Comparison of ENCODE assay signal across 28 mouse cellular contexts in the genomic region with DNA sequence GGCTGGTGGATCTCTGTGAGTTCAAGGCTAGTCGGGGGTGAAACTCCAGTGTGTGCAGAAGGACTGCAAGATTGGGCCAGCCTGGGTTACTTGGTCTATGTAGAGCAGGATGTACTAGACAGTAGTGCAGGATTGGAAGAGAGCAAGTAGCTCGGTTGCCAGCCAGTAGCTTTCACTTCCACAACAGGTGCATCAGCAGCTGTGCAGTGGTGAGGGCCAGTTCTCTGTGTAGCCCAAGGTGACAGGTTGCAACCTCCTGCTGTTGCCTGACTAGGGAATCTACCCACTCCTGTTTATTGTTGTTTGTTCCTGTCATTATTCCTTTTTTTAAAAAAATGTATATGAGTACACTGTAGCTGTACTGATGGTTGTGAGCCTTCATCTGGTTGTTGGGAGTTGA. TPM values are rescaled to one million over a fixed set of nuclear protein-coding genes. Genes with fewer than 3 reads are reported as not detected.
DNase-seq lines count a peak whose midpoint lies in the region; ATAC-seq and TF ChIP-seq lines count a peak whose summit lies in the region.
"Had no signal": no experiment of that assay in that cellular context is flagged by ENCODE, and none has a peak within 500 bp of the region (broad histone marks: within the 10 kb centered on the region; RNA-seq: fewer than 3 reads in every experiment).

No protein-coding gene starts in this region.

- no peak for TF ChIP-seq POLR2A in CH12.LX (IDR thresholded peaks at IDR 0.05; ENCODE audit: low read depth, low read length)

- in situ Hi-C loops in CH12.LX (cut with MboI; ENCODE audit: low pct_ligation_motif_present, low pct_unique_long_range_greater_than_20kb, low sequenced_read_pairs) = no loop called here

- H3K4me3 ChIP-seq in CH12.LX (replicated peaks in 1 of 3; ENCODE audit: low read depth in 2 of 3, low read length in 2 of 3, poor library complexity in 1 of 3) = no peak overlapping the region
- H3K4me3 ChIP-seq in liver, embryonic 13.5 days (replicated peaks) = no peak overlapping the region
- no peak overlapping the region for H3K4me3 ChIP-seq in liver, embryonic 16.5 days (ENCODE audit: low read depth, low read length)
- no peak overlapping the region for H3K4me3 ChIP-seq in hindbrain, embryonic 16.5 days (ENCODE audit: low read length)
- H3K4me3 ChIP-seq: embryonic facial prominence, embryonic 12.5 days; embryonic facial prominence, embryonic 15.5 days; gastrocnemius, adult 2 months; heart, embryonic 12.5 days; heart, embryonic 15.5 days; hindbrain, embryonic 10.5 days; hindbrain, embryonic 13.5 days had no signal

- H3K4me2 ChIP-seq in CH12.LX (ENCODE audit: insufficient read depth, low read depth, poor library complexity, severe bottlenecking) = no peak overlapping the region
- H3K4me2 ChIP-seq in liver, embryonic 13.5 days = peak overlapping the region; percentile 49
- H3K4me2 ChIP-seq in liver, embryonic 16.5 days (ENCODE audit: low read depth, low read length) = peak overlapping the region; percentile 44
- H3K4me2 ChIP-seq in hindbrain, embryonic 16.5 days (ENCODE audit: low read length) = no peak overlapping the region
- H3K4me2 ChIP-seq: embryonic facial prominence, embryonic 12.5 days; embryonic facial prominence, embryonic 15.5 days; heart, embryonic 12.5 days; heart, embryonic 15.5 days; hindbrain, embryonic 13.5 days had no signal

- 63% methylated on average over 2 of the region's 2 CpGs for WGBS in liver, embryonic 13.5 days (ENCODE audit: insufficient replicate concordance)
- WGBS in liver, embryonic 16.5 days (ENCODE audit: insufficient replicate concordance) = 61% methylated on average over 2 of the region's 2 CpGs
- 97% methylated on average over 2 of the region's 2 CpGs for WGBS in hindbrain, embryonic 16.5 days

- H3K27ac ChIP-seq in CH12.LX (ENCODE audit: insufficient read depth, low read depth) = no peak overlapping the region
- H3K27ac ChIP-seq in liver, embryonic 13.5 days = peak overlapping the region; percentile 88
- H3K27ac ChIP-seq in liver, embryonic 16.5 days (ENCODE audit: low read length) = peak overlapping the region; percentile 86
- H3K27ac ChIP-seq in hindbrain, embryonic 16.5 days (ENCODE audit: low read depth, low read length) = no peak overlapping the region
- H3K27ac ChIP-seq: embryonic facial prominence, embryonic 12.5 days; embryonic facial prominence, embryonic 15.5 days; gastrocnemius, adult 2 months; heart, embryonic 15.5 days; hindbrain, embryonic 10.5 days; hindbrain, embryonic 13.5 days; hindbrain, postnatal 0 days had no signal

- no peak for ATAC-seq in liver, embryonic 13.5 days (ENCODE audit: low read depth)
- no peak for ATAC-seq in liver, embryonic 16.5 days (ENCODE audit: low read depth)
- no peak for ATAC-seq in hindbrain, embryonic 16.5 days
- ATAC-seq: forebrain, embryonic 14.5 days; forebrain, postnatal 0 days; hindbrain, postnatal 0 days; inflammation-experienced regulatory T-cells, adult 6 months; Patski had no signal

- DNase-seq in A20 (ENCODE audit: low read depth, low spot score) (peak; percentile 87), CH12.LX (ENCODE audit: extremely low read depth) (peak; percentile 21)
- DNase-seq in liver, embryonic 13.5 days = no peak
- no peak for DNase-seq in urinary bladder, adult 18-20 months (ENCODE audit: low spot score in 2 of 2)
- no peak for DNase-seq in embryo, embryonic 9.5 days (ENCODE audit: extremely low spot score)
- DNase-seq: adrenal gland, postnatal 10 days; adrenal gland, postnatal 36 days; cerebellum, adult 18-20 months; cerebellum, adult 9-10 months; cerebellum, postnatal 14 days; forebrain, postnatal 0 days; gastrocnemius, adult 2 months; gastrocnemius, postnatal 14 days; heart, adult 11 months; heart, postnatal 10 days; heart, postnatal 36 days had no signal

- TF ChIP-seq RAD21 in CH12.LX (IDR thresholded peaks at IDR 0.05; ENCODE audit: low read depth, low read length) = no peak

- H3K79me2 ChIP-seq in CH12.LX (replicated peaks; ENCODE audit: control insufficient read depth, extremely low read depth, insufficient read depth, poor library complexity, severe bottlenecking) = peaks cover 75% of the 10 kb centered on the region

- no peaks in the 10 kb centered on the region for H3K27me3 ChIP-seq in CH12.LX (replicated peaks)
- no peaks in the 10 kb centered on the region for H3K27me3 ChIP-seq in liver, embryonic 13.5 days
- no peaks in the 10 kb centered on the region for H3K27me3 ChIP-seq in liver, embryonic 16.5 days (ENCODE audit: control insufficient read depth, insufficient read depth, low read depth, low read length)
- H3K27me3 ChIP-seq in hindbrain, embryonic 16.5 days (replicated peaks; ENCODE audit: control insufficient read depth, insufficient read depth, low read length) = no peaks in the 10 kb centered on the region
- H3K27me3 ChIP-seq: embryonic facial prominence, embryonic 12.5 days; embryonic facial prominence, embryonic 15.5 days; heart, embryonic 12.5 days; heart, embryonic 15.5 days; hindbrain, embryonic 13.5 days; Patski had no signal

- no peaks in the 10 kb centered on the region for H3K9me3 ChIP-seq in CH12.LX (replicated peaks; ENCODE audit: low read length)
- no peaks in the 10 kb centered on the region for H3K9me3 ChIP-seq in liver, embryonic 13.5 days (replicated peaks)
- H3K9me3 ChIP-seq in liver, embryonic 16.5 days (replicated peaks; ENCODE audit: control insufficient read depth, low read length) = no peaks in the 10 kb centered on the region
- no peaks in the 10 kb centered on the region for H3K9me3 ChIP-seq in hindbrain, embryonic 16.5 days (ENCODE audit: control insufficient read depth, low read length)
- H3K9me3 ChIP-seq: embryonic facial prominence, embryonic 12.5 days; embryonic facial prominence, embryonic 15.5 days; heart, embryonic 12.5 days; heart, embryonic 15.5 days; hindbrain, embryonic 10.5 days; hindbrain, embryonic 13.5 days had no signal

- H3K36me3 ChIP-seq in CH12.LX (replicated peaks in 1 of 2; ENCODE audit: control insufficient read depth in 1 of 2, insufficient read depth in 1 of 2, low read length in 1 of 2) = peaks cover 65 to 94% of the 10 kb centered on the region in 2 experiments
- peaks cover 99% of the 10 kb centered on the region for H3K36me3 ChIP-seq in liver, embryonic 13.5 days
- peaks cover 26% of the 10 kb centered on the region for H3K36me3 ChIP-seq in liver, embryonic 16.5 days (ENCODE audit: control insufficient read depth, insufficient read depth)
- H3K36me3 ChIP-seq in hindbrain, embryonic 16.5 days (ENCODE audit: control insufficient read depth, insufficient read depth, low read length) = peaks cover 19% of the 10 kb centered on the region

- H3K9ac ChIP-seq in CH12.LX (ENCODE audit: insufficient read depth, low read depth) = no peak overlapping the region
- H3K9ac ChIP-seq in liver, embryonic 13.5 days = no peak overlapping the region
- no peak overlapping the region for H3K9ac ChIP-seq in liver, embryonic 16.5 days (ENCODE audit: low read depth, low read length)
- no peak overlapping the region for H3K9ac ChIP-seq in hindbrain, embryonic 16.5 days (ENCODE audit: low read depth, low read length)
- H3K9ac ChIP-seq: embryonic facial prominence, embryonic 12.5 days; embryonic facial prominence, embryonic 15.5 days; forebrain, postnatal 0 days; heart, embryonic 12.5 days; heart, embryonic 15.5 days; hindbrain, embryonic 13.5 days had no signal

- no peak for TF ChIP-seq EP300 in CH12.LX (IDR thresholded peaks at IDR 0.05; ENCODE audit: low read length)

- dilution Hi-C loops in CH12.LX (cut with MboI; ENCODE audit: extremely low pct_ligation_motif_present, extremely low pct_unique_long_range_greater_than_20kb, low sequenced_read_pairs) = no loop called here

- H3K4me1 ChIP-seq in CH12.LX (ENCODE audit: control insufficient read depth in 1 of 2, insufficient read depth in 2 of 2) = peaks cover 23 to 54% of the 10 kb centered on the region in 2 experiments
- H3K4me1 ChIP-seq in liver, embryonic 13.5 days (replicated peaks) = peaks cover 57% of the 10 kb centered on the region
- peaks cover 25% of the 10 kb centered on the region for H3K4me1 ChIP-seq in liver, embryonic 16.5 days (ENCODE audit: control insufficient read depth, low read depth, low read length)
- peaks cover 8% of the 10 kb centered on the region for H3K4me1 ChIP-seq in hindbrain, embryonic 16.5 days (ENCODE audit: control insufficient read depth, insufficient read depth, low read depth, low read length)

- TF ChIP-seq CTCF in CH12.LX (conservative IDR thresholded peaks at IDR 0.05 in 1 of 2, IDR thresholded peaks at IDR 0.05 in 1 of 2; ENCODE audit: low read depth in 2 of 2, low read length in 2 of 2) = no peak

TF ChIP-seq in CH12.LX, 34 proteins besides CTCF, POLR2A, EP300 and RAD21:
- TF ChIP-seq E2F4 (IDR thresholded peaks at IDR 0.05; ENCODE audit: insufficient replicate concordance, low read depth, low read length) (no peak), TCF12 (IDR thresholded peaks at IDR 0.05; ENCODE audit: low read depth, low read length) (peak; percentile 32; the same call in 1 of the 2 replicates)

RNA-seq across cellular contexts. Expression of gene Ranbp3, which starts 15.6 kb away (rescaled TPM):
- 77.9 and 91.6 TPM in 2 replicates for total RNA-seq in CH12.LX (2012; rRNA removed)
- total RNA-seq in CH12.LX (2014; rRNA removed) = 71.5 and 79.5 TPM in 2 replicates
- 86.0 and 86.8 TPM in 2 replicates for polyA plus RNA-seq in CH12.LX (2012; ENCODE audit: insufficient read length, low read depth)
- 49.6 and 50.8 TPM in 2 replicates for polyA plus RNA-seq in liver, embryonic 13.5 days (2015; fragmentation: Nextera tagmentation; extraction: Ambion mirVana)
- polyA plus RNA-seq in liver, embryonic 16.5 days (2015; fragmentation: Nextera tagmentation; extraction: Ambion mirVana) = 35.9 and 37.0 TPM in 2 replicates
- 100 and 110 TPM in 2 replicates for polyA plus RNA-seq in hindbrain, embryonic 16.5 days (2015; fragmentation: Nextera tagmentation; extraction: Ambion mirVana)

RNA-seq across cellular contexts. Expression of gene Ndufa11, which starts 28.9 kb away (rescaled TPM):
- total RNA-seq in CH12.LX (2012; rRNA removed) (201 and 207 TPM in 2 replicates), CH12.LX (2014; rRNA removed) (97.9 and 124 TPM in 2 replicates)
- polyA plus RNA-seq in CH12.LX (2012; ENCODE audit: insufficient read length, low read depth) = 131 and 155 TPM in 2 replicates
- 229 and 268 TPM in 2 replicates for polyA plus RNA-seq in liver, embryonic 13.5 days (2015; fragmentation: Nextera tagmentation; extraction: Ambion mirVana)
- polyA plus RNA-seq in liver, embryonic 16.5 days (2015; fragmentation: Nextera tagmentation; extraction: Ambion mirVana) = 210 and 219 TPM in 2 replicates
- 565 and 621 TPM in 2 replicates for polyA plus RNA-seq in hindbrain, embryonic 16.5 days (2015; fragmentation: Nextera tagmentation; extraction: Ambion mirVana)

RNA-seq across cellular contexts. Expression of gene Vmac, which starts 29.1 kb away (rescaled TPM):
- 3.5 and 5.1 TPM in 2 replicates for total RNA-seq in CH12.LX (2012; rRNA removed)
- total RNA-seq in CH12.LX (2014; rRNA removed) = 3.2 and 4.2 TPM in 2 replicates
- polyA plus RNA-seq in CH12.LX (2012; ENCODE audit: insufficient read length, low read depth) = 3.4 and 3.7 TPM in 2 replicates
- 2.6 and 3.2 TPM in 2 replicates for polyA plus RNA-seq in liver, embryonic 13.5 days (2015; fragmentation: Nextera tagmentation; extraction: Ambion mirVana)
- 2.8 and 4.2 TPM in 2 replicates for polyA plus RNA-seq in liver, embryonic 16.5 days (2015; fragmentation: Nextera tagmentation; extraction: Ambion mirVana)
- polyA plus RNA-seq in hindbrain, embryonic 16.5 days (2015; fragmentation: Nextera tagmentation; extraction: Ambion mirVana) = 15.1 and 16.6 TPM in 2 replicates

Comparison
In these comparisons a context has a peak if more than half of its experiments do, and no peak if none do; other contexts are left out.
1. DNase-seq: peak in A20 (single experiment) and CH12.LX (single experiment); none in liver, embryonic 13.5 days (single experiment), urinary bladder, adult 18-20 months (0 of 2) and embryo, embryonic 9.5 days (single experiment).
2. H3K27ac ChIP-seq: peak in liver, embryonic 13.5 days (single experiment) and liver, embryonic 16.5 days (single experiment); none in CH12.LX (single experiment) and hindbrain, embryonic 16.5 days (single experiment).
3. H3K4me2 ChIP-seq: peak in liver, embryonic 13.5 days (single experiment) and liver, embryonic 16.5 days (single experiment); none in CH12.LX (single experiment) and hindbrain, embryonic 16.5 days (single experiment).